Mouse (Mus musculus) left cerebral cortex, postnatal 4 days (tissue): ENCODE measurements around the gene Sh3gl3. TPM values are rescaled to one million over a fixed set of nuclear protein-coding genes. Genes with fewer than 3 reads are reported as not detected.

Source experiments
- total RNA-seq, 2 experiments: library from RNA; stranded (reverse); gene quantifications; 2 replicates each; pipeline ENCODE4 v1.2.3; 2021

Sh3gl3 gene
- total RNA-seq, 2 experiments from 2014 or later, result 64.2 to 67.2 TPM

Other genes starting within 250 kb of the Sh3gl3 start
- gene Hdgfl3, start 239.4 kb upstream of the Sh3gl3 start, total RNA-seq, result 100 to 1,000 TPM; 124 to 126 TPM
- not detected for gene Bnc1, start 181.5 kb upstream of the Sh3gl3 start, total RNA-seq
- 1 to 10 TPM; 2.8 to 3.7 TPM for gene Adamtsl3, start 161.9 kb downstream of the Sh3gl3 start, total RNA-seq